Mouse (Mus musculus) cerebellum, adult (tissue): ENCODE results near the gene Vmn2r23.
"Not testable (repeated sequence)": the region's sequence is repeated elsewhere in the genome, so short reads cannot be mapped to it uniquely, and the experiment has no call there.

Experiments
- ATAC-seq: cut with Nextera tagmentation; 2 replicates; pipeline ENCODE4 v1.9.2; 2017; ENCODE audit warnings: mild to moderate bottlenecking, moderate library complexity, mixed read lengths; ENCODE audit not compliant: insufficient number of reproducible peaks, low FRiP score, low TSS enrichment

The Vmn2r23 gene

DNA sequence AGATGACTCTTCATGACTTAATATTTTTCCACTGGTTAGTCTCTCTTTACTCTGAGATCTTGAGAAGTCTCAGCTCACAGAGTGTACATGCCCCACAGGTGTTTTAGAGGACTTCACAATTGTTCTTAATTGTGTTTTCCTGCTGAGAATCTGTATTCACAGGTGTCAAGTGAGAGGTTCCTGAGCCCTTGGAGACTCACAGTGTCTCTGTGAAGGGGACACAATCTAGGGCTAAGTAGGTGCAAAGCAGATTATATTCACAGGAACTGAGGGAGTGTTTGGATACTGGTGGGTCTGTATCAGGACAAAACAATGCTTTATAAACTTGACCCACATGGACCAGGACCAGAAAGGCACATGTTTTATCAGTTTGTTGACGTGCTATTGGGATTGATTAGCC is at the start of gene Vmn2r23:
Gene Vmn2r23, plus strand, starts transcription at position 301 of the 400 bp plus-strand sequence.
- ATAC-seq, result no peak

- ATAC-seq, result no peak
Measured at GRCm38 (mm10) chr6:123657040-123657439, 45.4 kb upstream of the Vmn2r23 start.

DNA sequence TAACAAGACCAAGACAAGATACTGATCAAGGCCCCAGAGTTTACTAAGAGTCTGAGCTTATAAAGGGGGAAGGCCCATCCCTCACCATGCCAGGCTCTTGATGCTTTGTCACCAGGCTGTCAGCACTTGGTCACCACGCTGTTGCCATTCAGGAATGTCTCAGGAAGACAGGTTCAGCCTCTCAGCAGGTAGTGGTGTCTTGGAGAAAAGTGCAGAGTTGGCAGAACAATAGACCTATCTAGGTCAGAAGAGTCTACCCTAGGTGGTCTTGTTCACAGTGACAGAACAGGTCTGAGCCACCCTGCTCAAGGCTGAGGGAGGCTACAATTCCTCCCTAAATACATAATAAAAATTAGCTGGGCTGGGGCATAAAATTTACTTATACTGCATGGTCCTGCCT is 5.8 kb upstream of the Vmn2r23 start:
- ATAC-seq, result not testable (repeated sequence)

DNA sequence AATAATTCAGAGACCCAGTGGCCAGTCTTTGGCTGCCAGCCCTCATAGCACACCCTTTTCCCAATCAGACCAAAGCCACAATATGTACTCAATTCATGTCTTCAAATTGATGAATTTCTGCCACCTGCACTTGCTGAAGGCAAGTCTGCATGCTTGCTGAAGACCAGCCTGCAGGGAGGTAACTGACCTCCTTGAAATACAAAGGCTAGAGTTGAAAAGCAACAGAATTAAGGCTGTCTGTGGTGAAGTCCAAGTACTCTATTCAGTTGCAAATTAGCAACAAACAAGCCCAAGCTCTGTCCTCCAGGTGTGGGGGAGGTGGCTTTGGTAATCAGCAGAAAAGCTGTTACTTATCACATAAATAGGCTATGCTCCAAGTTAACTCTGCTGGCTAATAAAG is 5.3 kb upstream of the Vmn2r23 start:
- ATAC-seq, result no peak

DNA sequence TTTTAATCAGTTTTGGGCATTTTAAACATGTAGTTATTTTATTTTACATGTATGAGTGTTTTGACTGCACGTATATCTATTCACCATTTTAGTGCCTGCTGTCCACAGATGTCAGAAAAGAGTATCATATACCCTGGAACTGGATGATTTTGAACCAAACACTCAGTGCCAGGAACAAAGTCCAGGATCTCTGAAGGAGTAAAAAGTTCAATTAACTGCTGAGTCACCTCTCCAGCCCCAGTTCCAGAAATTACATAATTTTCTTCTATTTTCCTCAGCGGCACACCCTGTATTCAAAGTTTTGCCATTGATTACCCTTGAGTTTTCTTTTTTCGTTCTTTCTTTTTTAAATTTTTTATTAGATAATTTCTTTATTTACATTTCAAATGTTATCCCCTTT is 67.6 kb downstream of the Vmn2r23 start:
- no peak for ATAC-seq

- ATAC-seq, result no peak
Measured at GRCm38 (mm10) chr6:123778579-123778978, 76.1 kb downstream of the Vmn2r23 start, which contains the start of gene Vmn2r24. Gene Vmn2r24, plus strand, starts transcription at chr6:123778879.

- ATAC-seq, result no peak
Measured at GRCm38 (mm10) chr6:123784857-123785256, 82.4 kb downstream of the Vmn2r23 start.

GRCm38 (mm10) chr6:123793746-123794145 is 91.3 kb downstream of the Vmn2r23 start:
- ATAC-seq, result no peak
